Comparison of ENCODE assay signal across 8 mouse cellular contexts in genomic region chr15:85674191-85674984, GRCm38 (mm10).
DNase-seq lines count a peak whose midpoint lies in the region; ATAC-seq lines count a peak whose summit lies in the region.

No protein-coding gene starts in this region.

- peak overlapping the region; percentile 92 for H3K4me2 ChIP-seq in kidney, embryonic 14.5 days (replicated peaks; ENCODE audit: low read depth, low read length)
- H3K4me2 ChIP-seq in forebrain, embryonic 14.5 days (ENCODE audit: low read length): peak overlapping the region; percentile 85
- peak overlapping the region; percentile 66 for H3K4me2 ChIP-seq in midbrain, embryonic 16.5 days (ENCODE audit: low read length)

- H3K4me3 ChIP-seq in kidney, embryonic 14.5 days (ENCODE audit: low read length): no peak overlapping the region
- H3K4me3 ChIP-seq in forebrain, embryonic 14.5 days (ENCODE audit: low read depth, low read length): peak overlapping the region; percentile 93
- H3K4me3 ChIP-seq in midbrain, embryonic 16.5 days (ENCODE audit: low read depth, low read length): peak overlapping the region; percentile 71

- no peaks in the 10 kb centered on the region; the same call in 1 of the 2 replicates for H3K27me3 ChIP-seq in kidney, embryonic 14.5 days (ENCODE audit: control insufficient read depth, insufficient read depth, low read length)
- no peaks in the 10 kb centered on the region for H3K27me3 ChIP-seq in forebrain, embryonic 14.5 days (replicated peaks; ENCODE audit: control insufficient read depth, insufficient read depth, low read length)
- no peaks in the 10 kb centered on the region for H3K27me3 ChIP-seq in midbrain, embryonic 16.5 days (ENCODE audit: control insufficient read depth, insufficient read depth, low read depth, low read length)

- H3K9me3 ChIP-seq in kidney, embryonic 14.5 days (ENCODE audit: control insufficient read depth, low read length): no peaks in the 10 kb centered on the region
- H3K9me3 ChIP-seq in forebrain, embryonic 14.5 days (replicated peaks; ENCODE audit: control insufficient read depth, low read length): no peaks in the 10 kb centered on the region
- no peaks in the 10 kb centered on the region for H3K9me3 ChIP-seq in midbrain, embryonic 16.5 days (replicated peaks; ENCODE audit: control insufficient read depth, low read length, poor library complexity, severe bottlenecking)

- no peak overlapping the region for H3K27ac ChIP-seq in kidney, embryonic 14.5 days (ENCODE audit: low read depth, low read length)
- peak overlapping the region; percentile 27; the same call in 1 of the 2 replicates for H3K27ac ChIP-seq in forebrain, embryonic 14.5 days (ENCODE audit: low read depth, low read length)
- H3K27ac ChIP-seq in midbrain, embryonic 16.5 days (ENCODE audit: low read length): peak overlapping the region; percentile 6; the same call in 1 of the 2 replicates

- H3K36me3 ChIP-seq in kidney, embryonic 14.5 days (ENCODE audit: control insufficient read depth, insufficient read depth, low read length): peaks cover 7% of the 10 kb centered on the region; the same call in 1 of the 2 replicates
- H3K36me3 ChIP-seq in forebrain, embryonic 14.5 days (ENCODE audit: control insufficient read depth, insufficient read depth, low read length): peaks cover 21% of the 10 kb centered on the region
- H3K36me3 ChIP-seq in midbrain, embryonic 16.5 days (ENCODE audit: control insufficient read depth, insufficient read depth, low read length): no peaks in the 10 kb centered on the region

- no peak for ATAC-seq in kidney, embryonic 14.5 days (ENCODE audit: low FRiP score, low TSS enrichment)
- ATAC-seq in forebrain, embryonic 14.5 days: no peak
- ATAC-seq in midbrain, embryonic 16.5 days: no peak

- DNase-seq in adrenal gland, postnatal 14 days: peak; percentile 55
- no peak for DNase-seq in adrenal gland, postnatal 4 days (ENCODE audit: low spot score in 2 of 2)
- no peak for DNase-seq in kidney, adult 8-10 months
- DNase-seq in forebrain, embryonic 14.5 days (ENCODE audit: low spot score): no peak
- no peak for DNase-seq in frontal cortex, postnatal 14 days (ENCODE audit: low spot score in 2 of 2)
- DNase-seq in thymus, postnatal 10 days (ENCODE audit: low spot score in 2 of 2): no peak

- peaks cover 31% of the 10 kb centered on the region; the same call in 1 of the 2 replicates for H3K4me1 ChIP-seq in kidney, embryonic 14.5 days (ENCODE audit: control insufficient read depth, insufficient read depth, low read length)
- H3K4me1 ChIP-seq in forebrain, embryonic 14.5 days (ENCODE audit: control insufficient read depth, insufficient read depth, low read length): peaks cover 59% of the 10 kb centered on the region
- peaks cover 37% of the 10 kb centered on the region for H3K4me1 ChIP-seq in midbrain, embryonic 16.5 days (ENCODE audit: control insufficient read depth, insufficient read depth, low read length)

- 83% methylated on average over 9 of the region's 9 CpGs for WGBS in kidney, embryonic 14.5 days
- 80% methylated on average over 9 of the region's 9 CpGs for WGBS in forebrain, embryonic 14.5 days
- 71% methylated on average over 9 of the region's 9 CpGs for WGBS in midbrain, embryonic 16.5 days

- no peak overlapping the region for H3K9ac ChIP-seq in kidney, embryonic 14.5 days (ENCODE audit: low read depth, low read length)
- H3K9ac ChIP-seq in forebrain, embryonic 14.5 days (ENCODE audit: low read length): peak overlapping the region; percentile 100
- peak overlapping the region; percentile 50 for H3K9ac ChIP-seq in midbrain, embryonic 16.5 days (ENCODE audit: low read depth, low read length)
